Mouse (Mus musculus) stomach, embryonic 14.5 days (tissue): ENCODE measurements around the gene Cdhr1. TPM values are rescaled to one million over a fixed set of nuclear protein-coding genes. Genes with fewer than 3 reads are reported as not detected.
"Not testable (repeated sequence)": the region's sequence is repeated elsewhere in the genome, so short reads cannot be mapped to it uniquely, and the experiment has no call there.

Experiments
- ATAC-seq: fragments of 200-750 bp; cut with Nextera tagmentation; 2 replicates; pipeline ENCODE4 v1.8.0; 2017; ENCODE audit warnings: low read depth, moderate TSS enrichment; ENCODE audit not compliant: insufficient number of reproducible peaks, insufficient read depth, low FRiP score
- H3K27ac ChIP-seq: fragments of 300-500 bp; sonication (generic); 2 replicates; pipeline ENCODE4 v1.5.1; 2014; ENCODE audit warnings: mild to moderate bottlenecking, low read length, moderate library complexity, mixed read lengths
- H3K27me3 ChIP-seq: fragments of 300-500 bp; sonication (generic); 2 replicates; pipeline ENCODE4 v1.6.1; 2014; ENCODE audit warnings: low read length, control low read depth, mixed read lengths; ENCODE audit not compliant: control insufficient read depth, insufficient read depth
- H3K36me3 ChIP-seq: fragments of 300-500 bp; sonication (generic); 2 replicates; pipeline ENCODE4 v1.6.1; 2014; ENCODE audit warnings: mild to moderate bottlenecking, control low read depth, low read length, moderate library complexity, mixed read lengths; ENCODE audit not compliant: control insufficient read depth, insufficient read depth
- H3K4me1 ChIP-seq: fragments of 300-500 bp; sonication (generic); 2 replicates; pipeline ENCODE4 v1.6.1; 2014; ENCODE audit warnings: low read length, control low read depth, mixed read lengths; ENCODE audit not compliant: control insufficient read depth, insufficient read depth
- H3K4me2 ChIP-seq: fragments of 300-500 bp; sonication (generic); replicated peaks from 2 replicates; pipeline ENCODE4 v1.6.1; 2014; ENCODE audit warnings: low read depth, low read length, control low read depth
- H3K4me3 ChIP-seq: fragments of 300-500 bp; sonication (generic); 2 replicates; pipeline ENCODE4 v1.5.1; 2014; ENCODE audit warnings: low read depth, low read length, control low read depth
- H3K9ac ChIP-seq: fragments of 300-500 bp; sonication (generic); replicated peaks from 2 replicates; pipeline ENCODE4 v1.6.1; 2014; ENCODE audit warnings: low read depth, mild to moderate bottlenecking, control low read depth, low read length, moderate library complexity, mixed read lengths
- H3K9me3 ChIP-seq: fragments of 300-500 bp; sonication (generic); 2 replicates; pipeline ENCODE4 v1.6.1; 2016; ENCODE audit warnings: low read depth, low read length, control low read depth; ENCODE audit not compliant: control insufficient read depth
- WGBS: fragments of 180-500 bp; shearing (Covaris S2); extraction: QIAGEN DNeasy Blood & Tissue Kit; methylation state at CpG from one replicate; pipeline ENCODE4 v1.1.7; 2014; 5-methylcytosine and 5-hydroxymethylcytosine counted together
- polyA plus RNA-seq: library from polyadenylated mRNA; unstranded; fragments of >200 nt; fragmentation: Nextera tagmentation; extraction: Ambion mirVana; gene quantifications from 2 replicates; pipeline ENCODE4 v1.2.1, GENCODE M21; 2014

Gene Cdhr1
- 0.07 and 0.14 TPM in 2 replicates for polyA plus RNA-seq

- peak within 1 kb of the TSS; percentile 18 for H3K4me3 ChIP-seq
- H3K36me3 ChIP-seq = no peaks in the 10 kb centered on the region
- H3K9ac ChIP-seq = no peak within 1 kb of the TSS
- H3K4me2 ChIP-seq = peak within 1 kb of the TSS; percentile 34; the same call in 1 of the 2 replicates
- H3K27me3 ChIP-seq = 0 out of 2 replicates have a peak, but pooled peaks cover 6% of the 10 kb centered on the region
- no peak within 1 kb of the TSS for H3K27ac ChIP-seq
- ATAC-seq = no peak
- no peaks in the 10 kb centered on the region for H3K9me3 ChIP-seq
- under 1% methylated on average over 30 of the region's 30 CpGs for WGBS
- H3K4me1 ChIP-seq = 0 out of 2 replicates have a peak, but pooled peaks cover 4% of the 10 kb centered on the region
These were observed at the start of gene Cdhr1 for GRCm38 (mm10) chr14:37097956-37098530. Gene Cdhr1, minus strand, starts transcription at chr14:37098347.

DNA sequence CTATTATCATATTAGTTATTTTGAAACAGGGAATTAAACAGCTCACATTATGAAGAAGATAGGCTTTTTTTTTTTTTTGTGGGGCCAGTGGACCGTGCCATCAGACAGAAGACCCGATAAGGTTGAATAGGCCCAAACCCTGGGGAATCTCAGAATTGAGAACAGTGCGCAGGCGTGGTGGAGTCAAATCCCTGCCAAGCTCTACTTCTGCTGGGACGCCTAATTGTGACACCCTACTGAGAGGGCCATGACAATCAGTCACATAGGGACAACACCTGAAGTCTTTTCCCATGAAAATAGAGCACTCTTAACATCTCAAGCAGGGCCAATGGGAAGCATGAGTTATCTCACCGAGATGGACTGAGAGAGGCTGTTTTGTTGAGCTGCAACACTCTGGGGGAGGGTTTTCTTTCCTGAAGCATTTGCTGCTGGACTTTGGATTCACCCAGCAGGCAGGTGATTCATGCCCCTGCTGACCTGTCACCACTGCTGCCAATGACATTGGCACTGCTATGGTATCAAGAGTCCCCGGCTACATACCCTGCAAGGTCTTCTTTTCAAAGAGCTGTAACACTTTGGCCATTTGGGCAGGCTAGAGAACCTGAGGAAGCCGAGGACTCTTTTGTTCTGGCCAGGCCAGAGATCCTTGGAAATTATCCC, 41.0 kb upstream of the Cdhr1 start:
- Histone ChIP-seq H3K27me3 (no peaks in the 10 kb centered on the region), H3K9ac (no peak overlapping the region), H3K4me1 (no peaks in the 10 kb centered on the region), H3K27ac (no peak overlapping the region), H3K4me2 (no peak overlapping the region), H3K36me3 (no peaks in the 10 kb centered on the region), H3K9me3 (no peaks in the 10 kb centered on the region), H3K4me3 (no peak overlapping the region)
- no peak for ATAC-seq
- WGBS = 78% methylated on average over 8 of the region's 8 CpGs

DNA sequence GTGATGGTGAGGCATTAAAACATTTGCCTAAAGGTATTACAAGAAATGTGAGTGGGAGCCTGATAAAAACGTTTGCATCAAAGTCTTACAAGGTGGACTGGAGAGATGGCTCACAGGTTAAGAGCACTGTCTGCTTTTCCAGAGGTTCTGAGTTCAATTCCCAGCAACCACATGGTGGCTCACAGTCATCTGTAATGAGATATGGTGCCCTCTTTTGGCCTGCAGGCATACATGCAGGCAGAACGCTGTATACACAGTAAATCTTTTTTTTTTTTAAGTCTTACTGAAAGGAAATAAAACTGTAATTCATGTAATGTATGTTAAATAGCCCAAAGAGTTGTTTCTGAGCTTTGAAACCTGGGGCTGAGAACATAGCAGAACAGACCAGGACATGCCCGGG, 39.4 kb upstream of the Cdhr1 start:
- H3K4me3 ChIP-seq, H3K36me3 ChIP-seq, H3K9ac ChIP-seq, H3K4me1 ChIP-seq, H3K27ac ChIP-seq, H3K9me3 ChIP-seq, H3K27me3 ChIP-seq, H3K4me2 ChIP-seq, ATAC-seq: not testable (repeated sequence)
- 69% methylated on average over 2 of the region's 3 CpGs for WGBS

- no peaks in the 10 kb centered on the region for H3K27me3 ChIP-seq
- H3K9ac ChIP-seq = no peak overlapping the region
- H3K27ac ChIP-seq = no peak overlapping the region
- no peak overlapping the region for H3K4me2 ChIP-seq
- H3K4me1 ChIP-seq = no peaks in the 10 kb centered on the region
- peaks cover 19% of the 10 kb centered on the region for H3K36me3 ChIP-seq
- WGBS = 81% methylated on average over 4 of the region's 4 CpGs
- H3K4me3 ChIP-seq = no peak overlapping the region
- no peak for ATAC-seq
- H3K9me3 ChIP-seq = no peaks in the 10 kb centered on the region
These were observed 38.0 kb upstream of the Cdhr1 start for GRCm38 (mm10) chr14:37136110-37136509.

DNA sequence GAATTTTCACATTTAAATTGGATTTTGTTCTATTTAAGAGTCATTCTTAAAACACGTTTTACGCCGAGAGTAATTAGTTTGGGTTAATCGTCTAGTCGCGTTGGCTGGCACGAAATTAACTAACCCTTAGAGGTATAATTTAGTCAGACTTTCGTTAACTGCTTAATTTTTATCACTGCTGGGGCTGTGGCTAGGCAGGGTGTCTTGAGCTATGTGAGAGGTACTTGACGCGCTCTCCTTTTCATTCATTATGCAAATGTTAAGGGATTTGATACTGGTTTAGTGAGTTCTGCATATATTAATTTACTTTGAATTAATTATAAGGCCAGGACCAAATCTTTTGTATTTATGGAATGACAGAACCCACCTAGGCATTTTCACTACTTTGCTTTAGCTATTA, 37.5 kb upstream of the Cdhr1 start:
- ATAC-seq = 0 out of 2 replicates have a peak, but pooled peaks have one; percentile 34

DNA sequence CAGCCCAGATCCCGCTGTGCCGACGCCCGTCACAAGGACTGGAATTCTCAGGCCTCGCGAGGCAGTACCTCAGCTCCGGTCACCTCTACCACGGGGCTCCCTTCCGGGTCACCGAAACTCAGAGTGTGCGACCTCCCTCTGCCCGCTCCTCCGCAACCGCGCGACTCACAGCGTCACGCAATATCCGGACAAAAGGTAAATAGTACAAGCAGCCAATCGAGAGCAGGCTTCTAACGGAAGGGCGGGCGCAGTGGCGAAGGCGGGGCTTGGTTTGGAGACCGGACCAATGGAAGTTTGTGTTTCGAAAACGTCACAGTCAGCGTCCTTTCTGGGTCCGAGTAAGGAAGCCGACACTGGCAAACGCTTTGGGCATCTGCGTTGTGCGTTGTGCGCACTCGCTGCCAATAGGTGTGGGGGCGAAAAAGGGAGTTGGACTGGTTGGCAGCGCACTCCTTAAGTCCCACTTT, 37.0 kb upstream of the Cdhr1 start, which contains the start of gene Ghitm:
Gene Ghitm, minus strand, starts transcription at position 146 of the 467 bp plus-strand sequence.
- Histone ChIP-seq H3K27me3 (no peaks in the 10 kb centered on the region), H3K9ac (peak within 1 kb of the TSS; percentile 78), H3K9me3 (no peaks in the 10 kb centered on the region), H3K4me1 (no peaks in the 10 kb centered on the region), H3K36me3 (peaks cover 27% of the 10 kb centered on the region), H3K4me2 (peak within 1 kb of the TSS; percentile 62), H3K27ac (peak within 1 kb of the TSS; percentile 77), H3K4me3 (peak within 1 kb of the TSS; percentile 94)
- WGBS = 1% methylated on average over 38 of the region's 38 CpGs
- peak; percentile 99 for ATAC-seq

More for the DNA sequence above, 37.5 kb upstream of the Cdhr1 start:
- H3K4me2 ChIP-seq = peak overlapping the region; percentile 62
- H3K4me3 ChIP-seq = peak overlapping the region; percentile 94
- no peaks in the 10 kb centered on the region for H3K4me1 ChIP-seq
- H3K9ac ChIP-seq = peak overlapping the region; percentile 78; the same call in 1 of the 2 replicates
- H3K27ac ChIP-seq = no peak overlapping the region
- H3K36me3 ChIP-seq = peaks cover 22% of the 10 kb centered on the region
- H3K27me3 ChIP-seq = no peaks in the 10 kb centered on the region
- no peaks in the 10 kb centered on the region for H3K9me3 ChIP-seq
- whole genome bisulfite sequencing = 3% methylated on average over 10 of the region's 10 CpGs

GRCm38 (mm10) chr14:37134304-37135126, 36.4 kb upstream of the Cdhr1 start:
- no peaks in the 10 kb centered on the region for H3K27me3 ChIP-seq
- peak overlapping the region; percentile 94 for H3K4me3 ChIP-seq
- peaks cover 28% of the 10 kb centered on the region for H3K36me3 ChIP-seq
- 1% methylated on average over 40 of the region's 40 CpGs for WGBS
- peak overlapping the region; percentile 78 for H3K9ac ChIP-seq
- peak overlapping the region; percentile 77 for H3K27ac ChIP-seq
- no peaks in the 10 kb centered on the region for H3K4me1 ChIP-seq
- H3K9me3 ChIP-seq = no peaks in the 10 kb centered on the region
- peak overlapping the region; percentile 51 for H3K4me2 ChIP-seq
- peak; percentile 28; the same call in 1 of the 2 replicates for ATAC-seq

- WGBS = 49% methylated on average over 4 of the region's 4 CpGs
- ATAC-seq = no peak
- H3K36me3 ChIP-seq = peaks cover 60% of the 10 kb centered on the region
These were observed 29.5 kb upstream of the Cdhr1 start for GRCm38 (mm10) chr14:37127652-37128051.

More at GRCm38 (mm10) chr14:37127652-37128051, 29.5 kb upstream of the Cdhr1 start:
- Histone ChIP-seq H3K4me1 (no peaks in the 10 kb centered on the region), H3K27me3 (no peaks in the 10 kb centered on the region), H3K27ac (no peak overlapping the region), H3K4me2 (no peak overlapping the region), H3K4me3 (no peak overlapping the region), H3K9me3 (no peaks in the 10 kb centered on the region), H3K9ac (no peak overlapping the region)
